Mouse (Mus musculus): ENCODE data around the gene Kmt5c. TPM values are rescaled to one million over a fixed set of nuclear protein-coding genes. Genes with fewer than 3 reads are reported as not detected.
A peak's percentile ranks its signal among the peaks of the same experiment; 100 is the strongest.

Gene Kmt5c
- total and polyA plus RNA-seq, 2 experiments = 7.8 to 35.1 TPM

GRCm38 (mm10) chr7:4746326-4746980 is 6.5 kb downstream of the Kmt5c start:
- no peak for DNase-seq (ENCODE audit: extremely low read depth, low read depth, low spot score)
- H3K4me3 ChIP-seq (ENCODE audit: insufficient read depth, low read depth, low read length) = no peak overlapping the region
- 95% methylated on average over 22 of the region's 22 CpGs for WGBS
- H3K4me1 ChIP-seq (ENCODE audit: control insufficient read depth, insufficient read depth, low read length) = no peaks in the 10 kb centered on the region
- H3K27me3 ChIP-seq (ENCODE audit: control insufficient read depth, insufficient read depth, low read length) = no peaks in the 10 kb centered on the region
- H3K79me2 ChIP-seq (ENCODE audit: control insufficient read depth, insufficient read depth, low read length) = no peaks in the 10 kb centered on the region
- H3K9ac ChIP-seq (ENCODE audit: low read depth, low read length) = no peak overlapping the region
- H3K27ac ChIP-seq (replicated peaks; ENCODE audit: insufficient read depth, low read depth, low read length) = no peak overlapping the region
- TF ChIP-seq CTCF (IDR thresholded peaks at IDR 0.05; ENCODE audit: low read depth, low read length) (no peak), POLR2A (IDR thresholded peaks at IDR 0.05; ENCODE audit: extremely low read depth, insufficient read depth, low read length) (no peak)
- no peaks in the 10 kb centered on the region for H3K36me3 ChIP-seq (ENCODE audit: control insufficient read depth, insufficient read depth, low read length)

GRCm38 (mm10) chr7:4747156-4747899 is 7.4 kb downstream of the Kmt5c start:
- Histone ChIP-seq H3K27me3 (ENCODE audit: control insufficient read depth, insufficient read depth, low read length) (no peaks in the 10 kb centered on the region), H3K4me3 (ENCODE audit: insufficient read depth, low read depth, low read length) (no peak overlapping the region), H3K27ac (replicated peaks; ENCODE audit: insufficient read depth, low read depth, low read length) (no peak overlapping the region), H3K36me3 (ENCODE audit: control insufficient read depth, insufficient read depth, low read length) (no peaks in the 10 kb centered on the region), H3K4me1 (ENCODE audit: control insufficient read depth, insufficient read depth, low read length) (no peaks in the 10 kb centered on the region; the same call in 1 of the 2 replicates), H3K79me2 (ENCODE audit: control insufficient read depth, insufficient read depth, low read length) (no peaks in the 10 kb centered on the region), H3K9ac (ENCODE audit: low read depth, low read length) (no peak overlapping the region)
- WGBS = 86% methylated on average over 9 of the region's 9 CpGs
- DNase-seq (ENCODE audit: extremely low read depth, low read depth, low spot score) = no peak
- TF ChIP-seq CTCF (IDR thresholded peaks at IDR 0.05; ENCODE audit: low read depth, low read length) = no peak
- no peak for TF ChIP-seq POLR2A (IDR thresholded peaks at IDR 0.05; ENCODE audit: extremely low read depth, insufficient read depth, low read length)

GRCm38 (mm10) chr7:4748321-4748720 is 8.4 kb downstream of the Kmt5c start:
- H3K4me3 ChIP-seq (ENCODE audit: insufficient read depth, low read depth, low read length) = no peak overlapping the region

GRCm38 (mm10) chr7:4749169-4749568 is 9.3 kb downstream of the Kmt5c start:
- no peak overlapping the region for H3K4me3 ChIP-seq (ENCODE audit: insufficient read depth, low read depth, low read length)
- H3K9ac ChIP-seq (ENCODE audit: low read depth, low read length) = no peak overlapping the region
- WGBS = 93% methylated on average over 2 of the region's 2 CpGs
- H3K79me2 ChIP-seq (ENCODE audit: control insufficient read depth, insufficient read depth, low read length) = no peaks in the 10 kb centered on the region
- DNase-seq (ENCODE audit: extremely low read depth, low read depth, low spot score) = no peak
- H3K4me1 ChIP-seq (ENCODE audit: control insufficient read depth, insufficient read depth, low read length) = no peaks in the 10 kb centered on the region; the same call in 1 of the 2 replicates
- H3K27ac ChIP-seq (replicated peaks; ENCODE audit: insufficient read depth, low read depth, low read length) = no peak overlapping the region
- H3K36me3 ChIP-seq (ENCODE audit: control insufficient read depth, insufficient read depth, low read length) = no peaks in the 10 kb centered on the region
- no peaks in the 10 kb centered on the region for H3K27me3 ChIP-seq (ENCODE audit: control insufficient read depth, insufficient read depth, low read length)
- TF ChIP-seq CTCF (IDR thresholded peaks at IDR 0.05; ENCODE audit: low read depth, low read length) (no peak), POLR2A (IDR thresholded peaks at IDR 0.05; ENCODE audit: extremely low read depth, insufficient read depth, low read length) (no peak)

More at GRCm38 (mm10) chr7:4748321-4748720, 8.4 kb downstream of the Kmt5c start:
- Histone ChIP-seq H3K27me3 (ENCODE audit: control insufficient read depth, insufficient read depth, low read length) (no peaks in the 10 kb centered on the region), H3K36me3 (ENCODE audit: control insufficient read depth, insufficient read depth, low read length) (no peaks in the 10 kb centered on the region), H3K27ac (replicated peaks; ENCODE audit: insufficient read depth, low read depth, low read length) (no peak overlapping the region), H3K4me1 (ENCODE audit: control insufficient read depth, insufficient read depth, low read length) (no peaks in the 10 kb centered on the region; the same call in 1 of the 2 replicates), H3K79me2 (ENCODE audit: control insufficient read depth, insufficient read depth, low read length) (no peaks in the 10 kb centered on the region), H3K9ac (ENCODE audit: low read depth, low read length) (no peak overlapping the region)
- WGBS = 79% methylated on average over 4 of the region's 4 CpGs
- no peak for DNase-seq (ENCODE audit: extremely low read depth, low read depth, low spot score)
- no peak for TF ChIP-seq CTCF (IDR thresholded peaks at IDR 0.05; ENCODE audit: low read depth, low read length)
- no peak for TF ChIP-seq POLR2A (IDR thresholded peaks at IDR 0.05; ENCODE audit: extremely low read depth, insufficient read depth, low read length)

- DNase-seq (ENCODE audit: extremely low read depth, low read depth, low spot score) = peak; percentile 7
- TF ChIP-seq CTCF (IDR thresholded peaks at IDR 0.05; ENCODE audit: low read depth, low read length) (no peak), POLR2A (IDR thresholded peaks at IDR 0.05; ENCODE audit: extremely low read depth, insufficient read depth, low read length) (no peak)
- H3K27ac ChIP-seq (replicated peaks; ENCODE audit: insufficient read depth, low read depth, low read length) = no peak overlapping the region
- no peaks in the 10 kb centered on the region for H3K27me3 ChIP-seq (ENCODE audit: control insufficient read depth, insufficient read depth, low read length)
- peak overlapping the region; percentile 32; the same call in 1 of the 2 replicates for H3K4me3 ChIP-seq (ENCODE audit: insufficient read depth, low read depth, low read length)
- 3% methylated on average over 30 of the region's 30 CpGs for WGBS
- H3K79me2 ChIP-seq (ENCODE audit: control insufficient read depth, insufficient read depth, low read length) = no peaks in the 10 kb centered on the region
- no peak overlapping the region for H3K9ac ChIP-seq (ENCODE audit: low read depth, low read length)
- H3K4me1 ChIP-seq (ENCODE audit: control insufficient read depth, insufficient read depth, low read length) = no peaks in the 10 kb centered on the region; the same call in 1 of the 2 replicates
- no peaks in the 10 kb centered on the region for H3K36me3 ChIP-seq (ENCODE audit: control insufficient read depth, insufficient read depth, low read length)
Measured at GRCm38 (mm10) chr7:4751971-4752820, 12.3 kb downstream of the Kmt5c start.

Measured in liver, adult 2 months (tissue).